Mouse (Mus musculus) E14TG2a.4 (cell line): ENCODE results near the gene Bap1.

Experiments used
- CTCF ChIP-seq: conservative IDR thresholded peaks from 2 replicates; pipeline ENCODE4 v1.5.1; 2014; ENCODE audit warnings: low read length
- POU5F1 ChIP-seq: IDR thresholded peaks from 2 replicates; pipeline ENCODE4 v1.6.1; 2014; ENCODE audit warnings: low read length, borderline replicate concordance

DNA sequence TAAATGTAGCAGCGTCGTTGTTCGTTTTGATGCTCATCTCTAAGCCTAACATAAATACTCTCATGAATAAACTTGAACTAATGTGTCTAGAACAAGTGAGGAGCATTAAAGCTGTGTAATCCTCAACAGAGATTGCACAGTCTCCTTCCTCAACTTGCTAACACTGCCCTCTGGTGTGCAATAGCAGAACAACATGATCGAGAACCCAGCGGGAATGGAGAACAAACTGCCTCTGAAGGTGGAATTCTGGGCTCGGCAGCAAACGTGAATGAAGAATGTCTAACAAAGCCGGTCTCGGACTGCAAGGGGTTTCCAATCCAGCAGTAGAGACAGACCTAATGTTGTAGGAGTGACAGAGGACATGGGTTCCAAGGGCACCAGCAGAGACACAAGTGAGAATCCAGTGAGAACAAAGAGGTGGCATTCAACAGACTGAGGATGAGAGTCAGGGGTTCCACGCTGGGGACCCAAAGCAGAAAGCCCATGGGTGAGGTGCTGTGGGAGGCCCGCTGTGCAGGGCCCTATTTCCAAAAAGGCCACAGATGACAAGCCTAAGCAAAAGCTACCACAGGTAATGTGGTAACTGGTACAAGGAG is 17.2 kb upstream of the Bap1 start:
- TF ChIP-seq CTCF (peak; percentile 78), POU5F1 (no peak)
